Mouse (Mus musculus) spleen, adult 12 weeks (tissue): ENCODE results near the gene Adgrl1.
A peak's percentile ranks its signal among the peaks of the same experiment; 100 is the strongest.

Experiments used
- DNase-seq: peaks from one replicate; pipeline ENCODE4 v3.0.0; 2022; ENCODE audit warnings: low spot score

Adgrl1 gene

DNA sequence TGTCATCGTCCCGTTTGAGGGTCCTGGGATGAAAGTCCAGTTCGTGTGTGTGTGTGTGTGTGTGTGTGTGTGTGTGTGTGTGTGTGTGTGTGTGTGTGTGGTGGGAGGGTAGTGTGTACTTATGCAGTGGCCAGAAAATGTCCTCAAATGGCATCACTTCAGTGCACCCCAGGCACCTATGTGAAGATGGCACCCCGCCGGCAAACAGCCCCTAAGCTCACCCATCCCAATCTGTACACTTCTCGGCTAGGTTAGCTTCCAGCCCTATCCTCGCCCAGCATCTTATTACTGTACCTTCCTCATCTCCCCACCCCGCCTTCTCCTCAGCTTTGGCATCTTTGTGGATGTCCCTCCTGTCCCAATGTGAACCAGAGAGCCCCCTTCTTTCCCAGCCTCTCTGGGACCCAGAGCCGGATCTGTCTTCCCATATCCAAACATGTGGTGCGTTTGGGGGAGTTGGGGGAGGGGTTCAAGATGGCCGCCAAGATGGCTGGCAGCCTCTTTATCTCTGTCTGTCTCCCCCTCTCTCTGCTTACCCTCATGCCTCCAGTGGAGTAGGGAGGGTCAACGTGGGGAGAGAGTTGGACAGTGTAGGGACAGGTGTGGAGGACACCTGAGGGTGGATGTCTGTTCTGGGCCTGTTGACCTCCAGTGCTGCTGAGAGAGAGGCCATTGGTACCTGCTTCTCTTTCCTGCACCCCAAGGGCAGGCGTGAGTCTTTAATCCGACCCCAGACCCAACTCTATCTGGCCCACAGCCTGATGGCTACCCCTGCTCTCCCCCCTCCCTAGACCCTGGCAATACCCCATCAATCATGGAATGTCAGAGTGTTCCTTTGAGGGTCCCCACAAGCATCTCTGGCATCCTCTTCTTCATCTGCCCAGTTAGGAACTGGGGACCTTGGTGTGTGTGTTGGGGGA, 1.9 kb downstream of the Adgrl1 start:
- DNase-seq = no peak

DNA sequence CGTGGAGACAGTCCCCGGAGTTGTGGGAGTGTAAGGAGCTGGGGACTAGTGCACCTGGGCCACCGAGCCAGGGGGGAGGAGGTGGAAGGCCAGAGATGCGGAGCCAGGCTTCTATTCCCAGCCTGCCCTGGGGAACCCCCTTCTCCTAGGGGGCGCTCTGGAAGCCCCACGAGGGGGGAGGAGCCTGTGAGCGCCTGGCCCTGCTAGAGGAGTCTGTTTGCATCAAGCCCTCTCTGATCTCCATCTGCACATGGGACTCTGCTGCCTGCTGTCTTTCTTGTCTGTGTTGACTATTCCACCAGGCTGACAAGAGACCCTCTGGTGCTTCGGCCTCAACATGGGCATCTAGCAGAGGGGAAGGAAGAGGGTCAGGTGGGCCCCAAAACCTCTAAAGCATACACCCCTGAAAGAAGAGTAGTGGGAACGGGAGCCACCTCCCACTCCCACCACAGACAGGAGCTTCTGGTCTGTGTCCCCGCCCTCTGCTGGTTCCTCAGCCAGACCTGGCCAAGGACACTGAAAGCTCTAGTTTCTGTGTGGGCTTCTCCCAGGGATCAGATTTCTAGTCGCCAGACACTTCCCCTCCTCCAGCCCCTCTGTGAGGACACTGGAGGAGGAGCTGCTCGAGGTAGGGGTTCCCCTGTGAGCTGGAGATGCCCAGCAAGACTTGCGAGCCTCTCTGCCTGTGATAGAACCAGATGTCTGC, 3.2 kb downstream of the Adgrl1 start:
- no peak for DNase-seq

DNA sequence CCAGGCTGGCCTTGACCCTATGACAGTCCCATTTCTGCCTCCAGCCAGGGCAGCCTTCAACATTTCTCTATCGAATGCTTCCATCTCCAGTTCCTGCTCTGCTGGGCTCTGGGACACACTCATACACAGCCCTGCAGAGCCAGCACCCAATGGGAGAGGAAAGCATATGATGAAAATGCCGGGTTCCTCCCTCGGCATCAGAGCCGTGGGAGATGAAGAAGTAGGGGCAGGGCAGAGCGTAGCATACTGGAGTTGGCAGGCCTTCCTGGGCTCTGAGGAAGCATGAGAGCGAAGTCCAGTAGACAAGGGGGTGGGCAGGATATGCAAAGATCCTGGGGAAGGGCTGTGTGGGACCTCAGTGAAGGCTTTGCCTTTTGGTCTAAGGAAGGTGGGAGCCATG, 8.7 kb downstream of the Adgrl1 start:
- DNase-seq = no peak

DNA sequence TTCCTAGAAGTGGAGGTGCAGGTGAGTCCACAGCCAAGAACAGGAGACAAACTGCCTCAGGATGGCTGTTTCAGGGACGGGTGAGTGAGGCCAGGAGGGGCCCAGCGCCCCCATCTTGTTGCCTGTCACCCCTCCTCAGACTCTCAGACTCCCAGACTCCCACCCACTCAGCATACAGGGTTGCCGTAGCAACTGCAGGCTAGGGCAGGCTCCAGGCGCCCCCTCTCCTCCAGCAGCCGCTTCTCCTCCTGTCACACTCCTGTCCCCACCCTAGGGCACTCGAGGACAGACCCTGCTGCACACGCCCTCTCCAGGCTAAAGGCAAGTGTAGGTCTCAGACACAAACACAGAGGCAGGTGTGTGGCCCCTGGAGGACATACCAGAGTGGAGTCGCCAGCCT, 9.4 kb downstream of the Adgrl1 start:
- DNase-seq = no peak

DNA sequence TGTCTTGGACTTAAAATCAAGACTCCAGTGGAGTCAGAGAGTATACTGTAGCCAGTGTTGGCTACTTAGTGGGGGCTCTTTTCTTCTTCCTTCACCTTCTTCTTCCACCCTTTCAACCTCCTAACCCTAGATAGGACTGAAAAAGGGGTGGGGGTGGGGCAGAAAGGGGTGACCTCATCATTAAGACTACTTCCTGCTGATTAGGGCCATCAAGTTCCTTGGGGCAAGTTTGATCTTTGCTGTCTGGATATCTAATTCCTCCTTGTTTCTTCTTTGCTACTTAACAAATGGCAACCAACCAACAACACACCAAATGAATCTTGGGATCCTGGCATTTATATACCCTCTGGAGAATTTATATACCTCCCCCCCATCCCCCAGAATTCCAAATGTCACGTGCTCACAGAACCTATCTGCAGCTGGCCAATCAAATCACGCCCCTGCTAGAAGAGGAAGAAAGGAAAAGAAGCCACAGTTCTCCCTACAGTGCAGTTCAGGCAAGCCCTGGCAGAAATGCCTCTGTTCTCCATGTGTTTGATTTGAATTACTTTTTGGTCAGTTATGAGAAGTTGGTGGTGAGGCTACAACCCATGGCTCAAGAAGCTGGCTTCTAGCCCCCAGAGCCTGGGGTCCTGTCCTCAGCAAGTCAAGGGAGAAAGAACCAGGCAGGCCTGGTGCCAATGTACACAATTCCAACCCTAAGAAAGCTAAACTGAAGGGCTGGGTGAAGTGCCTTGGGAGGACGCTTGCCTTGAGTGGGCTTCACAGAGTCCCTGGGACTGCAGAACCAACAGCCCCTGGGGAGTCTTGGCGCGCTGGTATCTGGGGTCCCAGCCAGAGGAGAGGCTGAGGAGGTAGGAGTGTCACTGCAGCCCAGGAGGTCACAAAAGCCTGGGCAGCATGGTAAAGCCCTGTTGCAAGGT, 12.2 kb downstream of the Adgrl1 start:
- no peak for DNase-seq

DNA sequence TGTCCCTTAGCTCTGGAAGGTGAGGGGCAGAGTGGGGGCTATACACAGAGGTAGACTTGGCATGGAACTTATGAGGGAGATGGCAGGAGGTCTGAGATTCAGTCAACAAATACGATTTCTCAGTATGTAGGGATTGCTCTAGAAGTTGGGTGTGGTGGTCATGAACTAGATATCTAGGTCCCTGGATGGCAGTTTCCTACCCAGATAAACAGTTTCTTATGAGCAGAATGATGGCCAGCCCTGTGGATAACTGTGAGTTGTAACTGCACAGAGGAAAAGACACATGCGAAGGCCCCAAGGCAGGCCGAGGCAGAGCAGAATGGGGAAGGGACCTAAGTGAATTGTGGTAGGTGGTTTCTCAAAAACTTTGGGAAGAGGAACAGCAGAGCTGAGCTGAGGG, 14.3 kb downstream of the Adgrl1 start:
- no peak for DNase-seq

DNA sequence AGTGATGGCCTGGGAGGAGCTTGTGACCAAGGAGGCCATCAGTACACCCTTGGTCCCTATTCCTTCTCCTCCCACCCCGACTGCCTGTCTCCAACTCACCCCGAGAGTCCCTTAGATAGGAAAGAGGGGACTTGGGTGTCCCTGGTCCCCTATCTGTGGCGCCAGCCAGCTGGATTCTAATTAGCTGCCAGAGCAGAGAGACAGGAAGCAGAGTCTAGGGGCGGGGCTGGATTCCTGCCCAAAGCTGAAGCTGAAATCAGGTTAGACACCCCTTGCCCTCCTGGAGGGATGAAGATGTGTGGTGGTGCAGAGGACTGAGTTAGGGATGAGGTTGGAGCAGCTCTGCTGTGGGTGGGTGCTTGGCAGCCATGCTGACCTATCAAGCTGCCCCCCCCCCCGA, 15.0 kb downstream of the Adgrl1 start:
- DNase-seq = no peak

DNA sequence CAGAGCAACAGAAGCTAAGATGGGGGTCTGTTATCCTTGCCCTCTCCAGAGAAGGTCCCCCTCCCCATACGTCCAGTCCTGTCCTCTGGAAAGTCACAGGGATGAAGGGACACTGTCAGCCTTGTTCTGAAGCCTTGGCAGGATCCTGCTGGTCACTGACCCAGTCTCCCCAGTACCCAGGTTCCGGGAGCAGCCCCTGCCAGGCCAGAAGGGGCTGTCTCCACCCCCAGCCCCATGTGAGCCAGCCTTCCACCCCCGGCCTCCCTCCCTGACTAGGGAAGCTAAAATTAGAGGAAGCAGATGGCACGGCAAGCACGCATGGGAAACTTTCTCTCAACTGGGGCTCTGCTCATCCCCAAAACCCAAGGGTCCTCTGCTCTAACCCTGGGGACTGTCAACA, 16.1 kb downstream of the Adgrl1 start:
- no peak for DNase-seq

DNA sequence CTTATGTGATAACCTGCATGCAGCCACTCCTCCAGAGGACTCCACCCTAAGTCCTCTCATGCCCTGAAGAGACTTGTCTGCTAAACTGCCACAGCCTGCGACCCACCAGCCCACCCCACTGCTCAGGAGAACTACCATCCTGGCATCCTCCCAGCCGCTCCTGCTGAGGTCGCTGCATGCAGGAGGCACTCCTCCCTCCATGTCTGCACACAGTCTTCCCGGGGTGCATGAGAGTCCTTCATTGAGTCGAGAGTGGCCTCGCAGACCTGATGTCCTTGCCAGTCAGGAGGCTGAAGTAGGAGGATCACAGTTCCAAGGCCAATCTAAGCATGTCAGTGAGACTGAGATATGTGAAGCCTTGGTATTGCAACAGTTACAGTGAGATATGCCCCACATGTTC, 17.7 kb downstream of the Adgrl1 start:
- DNase-seq = no peak

DNA sequence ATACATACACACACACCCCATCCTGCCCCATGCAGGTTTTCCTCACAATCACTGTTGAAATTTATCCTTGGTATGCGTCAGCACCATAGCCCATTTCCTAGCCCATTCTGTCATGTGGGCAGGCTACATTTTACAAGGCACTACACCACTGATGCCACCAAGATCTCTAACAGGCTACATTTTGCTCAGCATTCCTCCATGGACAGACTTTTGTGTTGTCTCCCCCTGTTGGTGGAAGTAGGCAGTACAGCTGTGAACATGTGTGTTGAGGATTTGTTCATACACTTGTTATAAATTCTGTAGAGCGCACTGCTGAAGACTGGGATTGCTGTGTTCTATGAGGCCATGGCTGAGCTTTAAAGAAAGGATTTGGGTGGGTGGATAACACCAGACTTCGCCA, 21.7 kb downstream of the Adgrl1 start:
- peak; percentile 51 for DNase-seq

DNA sequence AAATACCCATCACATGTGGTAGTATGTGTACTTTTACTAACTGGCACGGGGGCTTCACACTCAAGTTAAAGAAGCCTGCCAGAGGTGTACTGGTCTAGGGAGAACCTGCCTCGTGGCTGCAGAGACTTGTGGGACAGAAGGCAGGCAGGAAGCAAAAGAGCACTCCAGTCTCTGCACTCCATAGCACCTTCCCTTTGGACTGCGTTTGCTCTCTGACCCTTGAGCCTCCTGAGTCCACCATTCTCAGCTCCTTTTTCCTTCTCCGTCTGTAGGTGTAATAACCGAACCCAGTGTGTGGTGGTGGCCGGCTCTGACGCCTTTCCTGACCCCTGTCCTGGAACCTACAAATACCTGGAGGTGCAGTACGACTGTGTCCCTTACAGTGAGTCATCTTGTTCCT, 22.8 kb downstream of the Adgrl1 start:
- no peak for DNase-seq

DNA sequence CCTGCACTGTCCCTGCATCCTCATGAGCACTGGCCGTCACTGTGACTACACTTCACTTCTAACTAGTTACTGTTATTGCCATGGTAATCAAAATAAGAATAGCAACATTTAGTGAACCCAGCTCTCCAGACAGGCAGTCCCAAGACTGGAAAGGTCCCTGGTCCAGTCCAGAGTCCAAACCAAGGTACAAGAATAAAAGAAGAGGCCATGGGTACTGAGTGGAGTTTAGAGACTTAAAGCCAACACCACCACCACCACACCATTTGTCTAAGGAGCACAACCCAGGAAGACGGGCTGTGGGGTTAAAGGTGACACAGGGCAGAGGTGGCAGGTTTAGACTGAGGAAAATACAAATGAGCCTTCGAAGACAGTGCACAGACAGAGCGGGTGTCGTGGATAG, 24.7 kb downstream of the Adgrl1 start:
- DNase-seq = no peak

DNA sequence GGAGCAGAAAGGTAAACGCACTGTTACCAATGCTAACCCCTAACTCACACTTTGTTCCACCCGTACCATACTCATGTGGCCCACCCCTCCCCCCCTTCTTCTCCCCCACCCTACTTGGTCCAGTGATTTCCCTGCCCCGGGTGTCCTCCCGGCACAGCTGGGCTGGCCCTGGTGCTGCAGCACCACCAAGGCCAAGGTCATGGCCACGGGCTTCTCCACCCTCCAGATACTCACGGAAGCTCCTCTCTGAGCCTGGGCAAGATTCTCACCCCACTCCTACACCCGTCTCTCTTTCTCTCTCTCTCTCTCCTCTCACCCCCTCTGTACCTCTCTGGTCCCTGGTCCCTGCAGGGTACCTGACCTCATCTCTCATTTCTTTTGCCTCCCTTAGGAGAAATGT, 26.4 kb downstream of the Adgrl1 start:
- no peak for DNase-seq

DNA sequence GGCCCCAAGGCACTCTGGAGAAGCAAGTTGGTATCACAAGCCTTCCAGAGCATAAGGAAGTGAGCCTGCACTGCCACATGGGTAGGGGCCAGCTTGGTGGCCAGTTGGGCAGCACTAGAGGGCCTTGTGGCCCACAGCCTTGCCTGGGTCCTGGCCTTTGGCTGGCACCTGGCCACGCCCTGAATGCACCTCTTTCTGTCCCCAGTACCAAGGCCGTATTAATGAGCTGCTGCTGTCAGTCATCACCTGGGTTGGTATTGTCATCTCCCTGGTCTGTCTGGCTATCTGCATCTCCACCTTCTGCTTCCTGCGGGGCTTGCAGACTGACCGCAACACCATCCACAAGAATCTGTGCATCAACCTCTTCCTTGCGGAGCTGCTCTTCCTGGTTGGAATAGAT, 34.3 kb downstream of the Adgrl1 start:
- no peak for DNase-seq

DNA sequence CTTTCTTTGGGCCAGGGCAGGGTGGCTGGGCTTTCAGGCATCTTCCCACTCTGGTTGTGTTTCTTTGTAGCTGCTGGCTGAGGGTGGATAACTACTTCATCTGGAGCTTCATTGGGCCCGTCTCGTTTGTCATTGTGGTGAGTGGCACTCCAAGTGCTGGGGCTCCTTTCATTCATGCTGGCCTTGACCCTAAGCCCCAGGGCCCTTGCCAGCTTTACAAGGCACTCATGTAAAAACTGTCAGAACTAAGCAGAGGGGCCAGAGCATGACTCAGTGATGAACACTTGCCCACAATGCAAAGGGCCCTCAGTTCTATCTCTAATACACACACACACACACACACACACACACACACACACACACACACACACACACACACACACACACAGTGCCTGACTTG, 35.1 kb downstream of the Adgrl1 start:
- DNase-seq = no peak

DNA sequence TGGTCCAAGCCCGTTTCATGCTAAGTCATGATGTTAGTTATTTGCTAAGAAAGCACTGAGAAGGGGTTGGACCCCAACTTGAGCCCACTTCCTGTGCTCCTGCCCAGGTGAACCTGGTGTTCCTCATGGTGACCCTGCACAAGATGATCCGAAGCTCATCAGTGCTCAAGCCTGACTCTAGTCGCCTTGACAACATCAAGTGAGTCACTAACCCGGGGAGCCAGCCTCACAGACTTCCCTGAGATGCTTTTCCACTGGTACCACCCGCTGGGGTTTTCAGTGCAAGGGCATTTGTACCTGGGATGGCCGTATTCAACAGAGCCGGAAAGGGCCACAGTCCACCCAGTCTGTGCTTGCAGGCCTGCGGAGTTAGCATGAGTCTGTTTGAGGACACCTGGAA, 35.5 kb downstream of the Adgrl1 start:
- DNase-seq = no peak

DNA sequence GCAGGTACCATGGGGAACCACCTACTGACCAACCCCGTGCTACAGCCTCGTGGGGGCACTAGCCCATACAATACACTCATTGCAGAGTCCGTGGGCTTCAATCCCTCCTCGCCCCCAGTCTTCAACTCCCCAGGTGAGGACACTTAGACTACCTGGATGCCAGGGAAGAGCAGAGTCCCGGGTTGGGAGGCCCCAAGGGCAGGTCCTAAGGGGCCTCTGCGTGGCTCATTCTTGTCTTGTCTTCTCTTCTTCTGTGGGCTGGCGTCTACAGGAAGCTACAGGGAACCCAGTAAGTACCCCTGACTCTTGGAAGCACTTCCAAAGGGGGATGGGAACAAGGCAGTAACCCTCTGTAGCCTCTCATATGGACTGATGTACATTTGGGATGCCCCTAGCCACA, 37.7 kb downstream of the Adgrl1 start:
- no peak for DNase-seq

DNA sequence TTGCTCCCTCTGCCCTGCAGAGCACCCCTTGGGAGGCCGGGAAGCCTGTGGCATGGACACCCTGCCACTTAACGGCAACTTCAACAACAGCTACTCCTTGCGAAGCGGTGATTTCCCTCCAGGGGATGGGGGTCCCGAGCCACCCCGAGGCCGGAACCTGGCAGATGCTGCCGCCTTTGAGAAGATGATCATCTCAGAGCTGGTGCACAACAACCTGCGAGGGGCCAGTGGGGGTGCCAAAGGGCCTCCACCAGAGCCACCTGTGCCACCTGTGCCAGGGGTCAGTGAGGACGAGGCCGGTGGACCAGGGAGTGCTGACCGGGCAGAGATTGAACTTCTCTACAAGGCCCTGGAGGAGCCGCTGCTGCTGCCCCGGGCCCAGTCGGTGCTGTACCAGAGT, 38.4 kb downstream of the Adgrl1 start:
- DNase-seq = no peak

DNA sequence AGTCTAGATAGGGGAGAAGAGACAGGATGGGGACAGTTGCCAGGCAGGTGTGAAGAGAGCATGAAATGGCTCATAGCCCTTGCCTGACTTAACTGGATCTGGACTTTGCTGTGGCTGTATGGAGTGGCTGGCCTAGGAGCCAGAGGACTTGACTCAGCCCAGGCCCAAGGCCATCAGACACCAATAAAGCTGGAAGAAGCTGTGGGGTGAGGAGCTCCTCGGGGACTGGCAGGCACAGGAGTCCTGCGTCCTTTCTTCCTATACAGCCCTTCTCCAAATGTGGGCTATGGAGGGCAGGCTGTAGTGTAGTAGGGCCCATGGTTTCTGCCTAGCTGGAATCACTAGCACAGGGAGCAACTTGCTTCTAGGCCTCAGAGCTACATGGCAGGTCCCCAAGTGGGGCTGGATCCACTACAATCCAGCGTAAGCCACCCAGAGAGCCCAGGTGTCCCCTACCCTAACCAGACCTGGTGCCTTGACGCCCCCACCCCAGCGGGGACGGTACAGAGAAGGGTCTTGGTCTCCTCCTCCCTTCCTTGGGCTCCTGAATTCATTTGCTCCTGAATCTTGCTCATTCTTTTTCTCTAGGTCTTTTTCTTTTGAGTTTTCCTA, 41.3 kb downstream of the Adgrl1 start:
- DNase-seq = no peak

DNA sequence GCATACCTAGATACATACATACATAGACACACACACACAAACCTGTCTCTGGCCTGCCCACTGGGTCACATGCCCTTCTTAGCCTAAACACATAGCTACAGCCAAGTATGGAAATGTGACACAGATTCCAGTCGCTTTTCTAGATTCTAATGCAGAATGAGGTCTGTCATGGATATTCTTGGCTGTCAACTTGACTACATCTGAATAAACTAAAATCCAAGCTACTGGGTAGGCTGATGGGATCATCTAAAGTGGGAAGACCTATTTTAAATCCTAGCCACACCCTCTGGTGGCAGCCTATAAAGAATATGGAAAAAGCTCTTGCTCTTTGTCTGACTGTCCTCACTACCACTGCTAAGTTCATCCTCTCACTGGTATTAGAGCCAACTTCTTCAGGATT, 42.5 kb downstream of the Adgrl1 start:
- no peak for DNase-seq

DNA sequence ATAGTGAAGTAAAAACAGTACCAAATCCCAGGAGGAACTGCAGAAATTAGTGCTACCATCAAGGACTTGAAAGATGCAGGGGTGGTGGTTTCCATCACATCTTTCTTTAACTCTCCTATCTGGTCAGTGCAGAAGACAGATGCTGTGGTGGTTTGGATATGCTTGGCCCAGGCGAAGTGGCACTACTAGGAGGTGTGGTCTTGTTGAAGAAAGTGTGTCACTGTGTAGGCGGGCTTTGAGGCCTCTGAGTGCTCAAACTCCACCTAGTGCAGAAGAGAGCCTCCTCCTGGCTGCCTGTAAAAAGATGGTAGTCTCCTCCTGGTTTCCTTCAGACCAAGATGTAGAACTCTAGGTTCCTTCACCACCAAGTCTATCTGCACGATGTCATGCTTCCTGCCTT, 45.6 kb downstream of the Adgrl1 start:
- no peak for DNase-seq

DNA sequence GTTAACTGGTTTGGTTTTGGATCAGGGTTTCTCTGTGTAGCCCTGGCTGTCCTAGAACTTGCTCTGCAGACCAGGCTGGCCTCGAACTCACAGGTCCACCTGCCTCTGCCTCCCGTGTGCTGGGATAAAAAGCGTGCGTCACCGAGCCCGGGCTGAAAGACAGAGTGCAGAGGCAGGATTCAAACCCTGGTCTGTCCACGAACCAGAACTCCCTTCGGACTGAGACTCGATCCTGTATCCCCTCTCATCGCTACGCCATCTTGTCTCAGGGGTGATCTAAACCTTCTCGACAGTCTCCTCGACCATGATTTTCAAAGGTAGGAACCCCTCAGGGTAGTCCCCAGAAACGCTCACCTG, 54.8 kb downstream of the Adgrl1 start:
- DNase-seq = no peak
